Comparison of ENCODE assay signal across 12 mouse cellular contexts in the genomic region with DNA sequence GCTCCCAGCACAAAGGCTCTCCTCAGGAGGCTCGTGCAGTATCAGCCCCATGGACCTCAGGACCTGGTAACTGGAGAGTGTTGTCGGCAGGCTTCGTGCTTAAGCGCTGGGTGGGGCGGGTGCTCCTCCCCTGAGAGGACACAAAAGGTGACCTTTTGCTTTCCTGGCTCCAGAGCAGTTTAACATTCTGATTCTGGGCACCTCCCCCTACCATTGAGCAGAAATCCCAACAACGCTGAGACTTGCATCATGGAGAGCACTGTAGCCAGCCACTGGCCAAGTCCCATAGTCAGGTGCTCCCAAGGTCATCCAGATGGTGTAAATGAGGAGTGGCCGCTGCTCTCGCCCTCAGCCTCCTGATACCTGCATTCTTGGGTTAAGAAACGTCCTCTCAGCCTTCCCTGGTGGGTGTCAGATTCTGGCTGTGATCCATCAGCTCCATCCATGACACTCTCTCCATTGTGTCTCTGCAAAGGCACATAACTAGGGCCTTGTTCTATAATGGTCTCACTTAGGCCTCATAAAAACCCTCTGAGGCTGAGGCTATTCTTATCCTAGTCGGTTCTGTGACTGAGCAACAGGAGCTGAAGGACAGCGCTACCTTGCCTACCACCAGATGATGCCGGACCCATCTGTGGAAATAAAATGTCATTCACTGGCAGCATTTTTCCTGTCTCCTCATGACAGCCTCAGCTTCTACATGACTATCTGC. TPM values are rescaled to one million over a fixed set of nuclear protein-coding genes. Genes with fewer than 3 reads are reported as not detected.
DNase-seq lines count a peak whose midpoint lies in the region; ATAC-seq and TF ChIP-seq lines count a peak whose summit lies in the region.
"Had no signal": no experiment of that assay in that cellular context is flagged by ENCODE, and none has a peak within 500 bp of the region (broad histone marks: within the 10 kb centered on the region; RNA-seq: fewer than 3 reads in every experiment).

No protein-coding gene starts in this region.

- WGBS in heart, embryonic 11.5 days (ENCODE audit: insufficient replicate concordance), result 28% methylated on average over 12 of the region's 12 CpGs

- H3K27me3 ChIP-seq in ES-Bruce4 (ENCODE audit: control insufficient read depth, insufficient read depth, low read length, poor library complexity, severe bottlenecking), result no peaks in the 10 kb centered on the region
- no peaks in the 10 kb centered on the region for H3K27me3 ChIP-seq in heart, embryonic 11.5 days (ENCODE audit: control insufficient read depth, insufficient read depth, low read length)
- H3K27me3 ChIP-seq: limb, embryonic 13.5 days; midbrain, embryonic 15.5 days had no signal

- peaks cover 5% of the 10 kb centered on the region for H3K4me1 ChIP-seq in ES-Bruce4 (ENCODE audit: control insufficient read depth, insufficient read depth, low read length)
- peaks cover 19% of the 10 kb centered on the region for H3K4me1 ChIP-seq in heart, embryonic 11.5 days (ENCODE audit: control insufficient read depth, insufficient read depth, low read length)

- peak; percentile 47 for DNase-seq in adrenal gland, postnatal 14 days
- no peak for DNase-seq in adrenal gland, postnatal 4 days (ENCODE audit: low spot score in 2 of 2)
- DNase-seq in kidney, postnatal 25 days, result peak; percentile 27 to 74
- DNase-seq in cerebellum, adult 9-11 months, result no peak
- no peak for DNase-seq in layer of hippocampus, postnatal 25 days (ENCODE audit: extremely low spot score in 1 of 2, low spot score in 1 of 2)
- no peak for DNase-seq in urinary bladder, postnatal 36 days (ENCODE audit: low spot score in 2 of 2)
- DNase-seq: cerebellum, adult 2 months had no signal

- TF ChIP-seq POLR2A in ES-Bruce4 (IDR thresholded peaks at IDR 0.05; ENCODE audit: insufficient read depth, low read length), result peak; percentile 21

- H3K36me3 ChIP-seq in ES-Bruce4 (ENCODE audit: control insufficient read depth, insufficient read depth, low read length, poor library complexity, severe bottlenecking), result no peaks in the 10 kb centered on the region
- no peaks in the 10 kb centered on the region for H3K36me3 ChIP-seq in heart, embryonic 11.5 days (ENCODE audit: control insufficient read depth, insufficient read depth, low read length)
- H3K36me3 ChIP-seq: limb, embryonic 13.5 days; midbrain, embryonic 15.5 days had no signal

- peak overlapping the region; percentile 81 for H3K9ac ChIP-seq in ES-Bruce4 (ENCODE audit: low read depth, poor library complexity, severe bottlenecking)
- H3K9ac ChIP-seq in heart, embryonic 11.5 days (ENCODE audit: low read depth, low read length), result peak overlapping the region; percentile 43
- H3K9ac ChIP-seq: limb, embryonic 13.5 days; midbrain, embryonic 15.5 days had no signal

- H3K4me3 ChIP-seq in ES-Bruce4 (ENCODE audit: low read depth, low read length), result peak overlapping the region; percentile 40
- no peak overlapping the region for H3K4me3 ChIP-seq in heart, embryonic 11.5 days (ENCODE audit: low read depth, low read length)
- H3K4me3 ChIP-seq: limb, embryonic 13.5 days; midbrain, embryonic 15.5 days had no signal

- TF ChIP-seq EP300 in ES-Bruce4 (IDR thresholded peaks at IDR 0.05; ENCODE audit: insufficient read depth, low read depth, low read length), result peak; percentile 98

- ATAC-seq in heart, embryonic 11.5 days (replicated peaks; ENCODE audit: insufficient number of reproducible peaks, low FRiP score, low TSS enrichment), result peak; percentile 47
- ATAC-seq: activated CD4-positive, CD25-positive, alpha-beta regulatory T cell, adult 4 months; midbrain, embryonic 15.5 days had no signal

- H3K4me2 ChIP-seq in heart, embryonic 11.5 days, result peak overlapping the region; percentile 14; the same call in 1 of the 2 replicates
- H3K4me2 ChIP-seq: limb, embryonic 13.5 days; midbrain, embryonic 15.5 days had no signal

- H3K27ac ChIP-seq in ES-Bruce4 (ENCODE audit: insufficient read depth, low read length), result peak overlapping the region; percentile 98
- H3K27ac ChIP-seq in heart, embryonic 11.5 days (ENCODE audit: low read depth, low read length), result peak overlapping the region; percentile 92
- H3K27ac ChIP-seq: limb, embryonic 13.5 days; midbrain, embryonic 15.5 days had no signal

- no peak for TF ChIP-seq CTCF in ES-Bruce4 (IDR thresholded peaks at IDR 0.05; ENCODE audit: low read depth, low read length)

- H3K9me3 ChIP-seq in ES-Bruce4 (replicated peaks; ENCODE audit: control insufficient read depth, insufficient read depth, low read length, poor library complexity, severe bottlenecking), result no peaks in the 10 kb centered on the region
- no peaks in the 10 kb centered on the region for H3K9me3 ChIP-seq in heart, embryonic 11.5 days (replicated peaks; ENCODE audit: control insufficient read depth, low read length)
- H3K9me3 ChIP-seq: limb, embryonic 13.5 days; midbrain, embryonic 15.5 days had no signal

RNA-seq across cellular contexts. Expression of a gene that starts 15.3 kb away (rescaled TPM):
- 353 and 359 TPM in 2 replicates for total RNA-seq in adrenal gland, postnatal 14 days (2021)
- 100 to 1,000 TPM; 275 to 289 TPM for total RNA-seq in adrenal gland, postnatal 4 days (2021)
- 178 and 182 TPM in 2 replicates for polyA plus RNA-seq in ES-Bruce4 (2011; ENCODE audit: insufficient read depth, insufficient read length, low read depth, missing spikeins)
- polyA plus RNA-seq in heart, embryonic 11.5 days (2014; fragmentation: Nextera tagmentation; extraction: Ambion mirVana), result 1,200 and 1,395 TPM in 2 replicates
- total RNA-seq in layer of hippocampus, postnatal 25 days (2021), result 10 to 100 TPM; 62.2 to 67.0 TPM

RNA-seq across cellular contexts. Expression of a gene that starts 56.1 kb away (rescaled TPM):
- 46.9 and 57.0 TPM in 2 replicates for total RNA-seq in adrenal gland, postnatal 14 days (2021)
- 10 to 100 TPM; 62.1 to 66.9 TPM for total RNA-seq in adrenal gland, postnatal 4 days (2021)
- polyA plus RNA-seq in ES-Bruce4 (2011; ENCODE audit: insufficient read depth, insufficient read length, low read depth, missing spikeins), result 27.1 and 29.0 TPM in 2 replicates
- 5.9 and 8.5 TPM in 2 replicates for polyA plus RNA-seq in heart, embryonic 11.5 days (2014; fragmentation: Nextera tagmentation; extraction: Ambion mirVana)
- 10 to 100 TPM; 23.0 to 23.2 TPM for total RNA-seq in layer of hippocampus, postnatal 25 days (2021)

Comparison
In these comparisons a context has a peak if more than half of its experiments do, and no peak if none do; other contexts are left out.
1. DNase-seq: peak in adrenal gland, postnatal 14 days (single experiment) and kidney, postnatal 25 days (2 of 2); none in adrenal gland, postnatal 4 days (0 of 2), cerebellum, adult 9-11 months (single experiment), layer of hippocampus, postnatal 25 days (0 of 2) and urinary bladder, postnatal 36 days (0 of 2).